Mouse (Mus musculus) lung, adult 2 months (tissue): ENCODE measurements around the gene Ccl2.

Source experiments
- CTCF ChIP-seq: fragments of 200-500 bp; IDR thresholded peaks from 2 replicates; pipeline ENCODE4 v1.5.1; 2011; ENCODE audit warnings: mild to moderate bottlenecking, low read length, control low read depth; ENCODE audit not compliant: insufficient read depth
- POLR2A ChIP-seq: fragments of 200-500 bp; IDR thresholded peaks from 2 replicates; pipeline ENCODE4 v1.6.1; 2011; ENCODE audit warnings: low read depth, mild to moderate bottlenecking, control low read depth, low read length, borderline replicate concordance; ENCODE audit errors: extremely low read depth

DNA sequence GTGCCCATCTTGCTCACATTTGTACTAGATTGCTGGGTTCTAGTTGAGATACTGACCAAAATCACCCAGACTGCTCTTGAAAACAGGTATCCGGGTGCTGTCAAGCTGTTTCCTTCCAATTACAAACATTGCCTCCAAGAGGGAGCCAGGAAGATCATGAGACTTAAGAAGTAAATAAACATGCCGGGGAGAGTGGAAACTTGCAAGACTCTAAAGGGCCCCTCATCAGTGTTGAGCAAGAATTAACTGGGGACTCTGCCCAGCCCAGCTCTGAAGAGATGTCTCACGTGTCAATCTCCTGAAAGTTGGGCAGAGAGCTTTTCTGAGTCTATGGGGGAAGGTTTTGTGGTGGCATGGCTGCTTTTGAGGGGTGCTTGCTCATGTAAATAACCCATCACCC is 41.7 kb downstream of the Ccl2 start:
- TF ChIP-seq POLR2A (no peak), CTCF (no peak)
